Mouse (Mus musculus) embryonic facial prominence, embryonic 10.5 days (tissue): ENCODE data around the gene Hhatl. TPM values are rescaled to one million over a fixed set of nuclear protein-coding genes. Genes with fewer than 3 reads are reported as not detected.

Experiments
- DNase-seq: peaks from one replicate; pipeline ENCODE4 v3.0.0-alpha.2; 2017; ENCODE audit warnings: low spot score
- H3K27ac ChIP-seq: fragments of 300-500 bp; sonication (generic); replicated peaks from 2 replicates; pipeline ENCODE4 v1.5.1; 2016; ENCODE audit warnings: mild to moderate bottlenecking
- H3K27me3 ChIP-seq: fragments of 300-500 bp; sonication (generic); replicated peaks from 2 replicates; pipeline ENCODE4 v1.6.1; 2016; ENCODE audit warnings: low read depth, mild to moderate bottlenecking; ENCODE audit not compliant: poor library complexity, severe bottlenecking
- H3K36me3 ChIP-seq: fragments of 300-500 bp; sonication (generic); replicated peaks from 2 replicates; pipeline ENCODE4 v1.6.1; 2016; ENCODE audit warnings: mild to moderate bottlenecking, moderate library complexity
- H3K4me1 ChIP-seq: fragments of 300-500 bp; sonication (generic); 2 replicates; pipeline ENCODE4 v1.6.1; 2016
- H3K4me3 ChIP-seq: fragments of 300-500 bp; sonication (generic); 2 replicates; pipeline ENCODE4 v1.5.1; 2016; ENCODE audit warnings: mild to moderate bottlenecking, moderate library complexity
- H3K9me3 ChIP-seq: fragments of 300-500 bp; sonication (generic); 2 replicates; pipeline ENCODE4 v1.6.1; 2016; ENCODE audit warnings: mild to moderate bottlenecking
- WGBS: fragments of 180-500 bp; shearing (Covaris S2); methylation state at CpG from one replicate; pipeline ENCODE4 v1.1.7; 2016; 5-methylcytosine and 5-hydroxymethylcytosine counted together
- polyA plus RNA-seq: library from polyadenylated mRNA; unstranded; fragments of >200 nt; fragmentation: Nextera tagmentation; extraction: Ambion mirVana; gene quantifications from 2 replicates; pipeline ENCODE4 v1.2.1, GENCODE M21; 2016

Gene Hhatl
- polyA plus RNA-seq, 1 experiment from 2014 or later = not detected

DNA sequence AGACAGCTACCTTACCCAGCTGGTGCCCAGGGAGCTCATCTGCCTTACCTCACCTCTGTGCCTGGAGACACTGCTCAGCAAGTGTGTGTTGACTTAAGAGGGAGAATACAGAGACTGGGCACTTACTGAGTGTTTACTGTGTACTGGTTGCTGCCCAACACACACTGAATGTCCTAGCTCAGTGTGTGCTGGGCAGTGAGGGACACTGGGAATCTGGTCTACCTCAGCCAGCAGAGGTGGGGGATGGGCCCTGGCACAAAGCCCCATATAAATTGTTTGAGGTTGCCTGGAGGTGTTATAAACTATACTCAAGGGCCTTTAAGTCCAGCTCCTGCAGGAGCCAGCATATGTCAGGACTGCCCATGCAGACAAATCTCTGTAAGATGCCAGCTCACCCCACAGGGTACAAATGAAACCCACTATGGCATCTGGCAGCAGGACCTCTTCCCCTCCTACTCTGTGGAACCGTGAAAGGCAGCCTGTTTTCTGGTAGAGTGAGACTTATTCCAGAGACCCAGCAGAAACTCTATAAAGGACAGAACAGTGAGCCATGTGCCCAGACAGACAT, 2.7 kb upstream of the Hhatl start:
- WGBS = 60% methylated on average over 1 of the region's 1 CpGs
- Histone ChIP-seq H3K36me3 (no peaks in the 10 kb centered on the region), H3K4me3 (no peak overlapping the region), H3K27ac (no peak overlapping the region), H3K27me3 (no peaks in the 10 kb centered on the region; the same call in 1 of the 2 replicates), H3K9me3 (no peaks in the 10 kb centered on the region), H3K4me1 (peaks cover 35% of the 10 kb centered on the region)
- no peak for DNase-seq

DNA sequence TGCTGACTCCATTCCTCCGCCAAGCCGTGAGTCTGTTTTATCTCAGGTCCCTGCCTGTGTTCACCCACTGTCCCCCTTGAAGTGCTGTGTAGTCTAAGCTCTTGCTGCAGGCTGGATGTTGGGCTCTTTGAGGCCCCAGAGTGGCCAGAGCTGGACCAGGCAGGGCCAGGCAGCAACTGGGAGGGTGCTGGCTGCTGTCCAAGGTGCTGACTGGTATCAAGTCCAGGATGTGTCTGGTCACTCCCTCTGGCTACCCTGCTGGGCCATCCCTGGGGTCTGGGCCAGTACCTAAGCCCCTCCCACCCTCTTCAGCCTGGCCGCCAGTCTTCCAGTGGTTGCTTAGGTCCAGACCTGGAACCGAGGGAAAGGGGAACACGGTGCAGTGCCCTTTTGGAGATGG, 1.1 kb downstream of the Hhatl start:
- no peaks in the 10 kb centered on the region for H3K27me3 ChIP-seq
- peaks cover 15% of the 10 kb centered on the region for H3K4me1 ChIP-seq
- H3K9me3 ChIP-seq = no peaks in the 10 kb centered on the region
- 11% methylated on average over 5 of the region's 5 CpGs for WGBS
- peak; percentile 86 for DNase-seq
- no peaks in the 10 kb centered on the region for H3K36me3 ChIP-seq
- no peak overlapping the region for H3K4me3 ChIP-seq
- H3K27ac ChIP-seq = no peak overlapping the region

- no peak overlapping the region for H3K27ac ChIP-seq
- H3K4me1 ChIP-seq = peaks cover 5% of the 10 kb centered on the region
- no peak overlapping the region for H3K4me3 ChIP-seq
- no peaks in the 10 kb centered on the region for H3K9me3 ChIP-seq
- no peaks in the 10 kb centered on the region for H3K36me3 ChIP-seq
- DNase-seq = no peak
- WGBS = 79% methylated on average over 2 of the region's 2 CpGs
- no peaks in the 10 kb centered on the region for H3K27me3 ChIP-seq
Measured at GRCm38 (mm10) chr9:121786359-121786758, 5.9 kb downstream of the Hhatl start.

DNA sequence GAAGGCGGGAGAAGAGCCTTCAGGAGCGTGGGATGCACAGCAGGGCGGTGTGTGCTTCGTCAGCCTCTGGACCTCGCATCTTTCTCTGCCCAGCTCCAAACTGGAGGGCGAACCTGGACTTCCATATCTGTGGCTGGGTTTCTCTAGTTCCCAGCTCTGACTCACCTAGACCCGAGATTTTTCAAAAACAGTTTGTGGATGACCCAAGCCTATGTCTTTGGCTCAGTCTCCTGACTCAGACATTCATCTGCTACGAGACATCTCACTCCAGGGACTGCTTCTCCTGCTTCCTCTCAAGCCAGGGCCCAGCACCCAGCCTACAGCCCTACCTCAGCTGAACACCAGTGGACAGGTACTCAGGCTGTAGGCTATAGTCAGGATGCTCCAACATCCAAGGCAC, 7.0 kb downstream of the Hhatl start:
- H3K4me1 ChIP-seq = no peaks in the 10 kb centered on the region
- no peak overlapping the region for H3K27ac ChIP-seq
- DNase-seq = no peak
- peaks cover 6% of the 10 kb centered on the region; the same call in 1 of the 2 replicates for H3K27me3 ChIP-seq
- no peaks in the 10 kb centered on the region for H3K9me3 ChIP-seq
- H3K4me3 ChIP-seq = no peak overlapping the region
- WGBS = 88% methylated on average over 8 of the region's 8 CpGs
- H3K36me3 ChIP-seq = no peaks in the 10 kb centered on the region

GRCm38 (mm10) chr9:121784801-121785200, 7.5 kb downstream of the Hhatl start:
- Histone ChIP-seq H3K4me1 (no peaks in the 10 kb centered on the region), H3K27me3 (peaks cover 11% of the 10 kb centered on the region), H3K4me3 (no peak overlapping the region), H3K36me3 (no peaks in the 10 kb centered on the region), H3K27ac (no peak overlapping the region), H3K9me3 (no peaks in the 10 kb centered on the region)
- WGBS = 90% methylated on average over 12 of the region's 12 CpGs
- no peak for DNase-seq

DNA sequence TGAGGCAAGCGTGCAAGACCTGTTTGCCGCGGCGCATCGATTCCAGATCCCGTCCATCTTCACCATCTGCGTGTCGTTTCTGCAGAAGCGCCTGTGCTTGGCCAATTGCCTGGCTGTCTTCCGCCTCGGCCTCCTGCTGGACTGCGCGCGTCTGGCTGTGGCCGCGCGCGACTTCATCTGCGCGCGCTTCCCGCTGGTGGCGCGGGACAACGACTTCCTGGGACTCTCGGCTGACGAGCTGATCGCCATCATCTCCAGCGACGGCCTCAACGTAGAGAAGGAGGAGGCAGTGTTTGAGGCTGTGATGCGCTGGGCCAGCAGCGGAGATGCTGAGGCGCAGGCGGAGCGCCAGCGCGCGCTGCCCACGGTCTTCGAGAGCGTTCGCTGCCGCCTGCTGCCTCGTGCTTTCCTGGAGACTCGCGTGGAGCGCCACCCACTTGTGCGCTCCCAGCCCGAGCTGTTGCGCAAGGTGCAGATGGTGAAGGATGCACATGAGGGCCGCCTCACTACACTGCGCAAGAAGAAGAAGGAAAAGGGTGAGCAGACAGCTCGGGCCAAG, 14.2 kb downstream of the Hhatl start:
- 15% methylated on average over 54 of the region's 54 CpGs for WGBS
- Histone ChIP-seq H3K4me1 (peaks cover 13% of the 10 kb centered on the region), H3K9me3 (no peaks in the 10 kb centered on the region), H3K36me3 (no peaks in the 10 kb centered on the region), H3K27me3 (peaks cover 56% of the 10 kb centered on the region), H3K4me3 (peak overlapping the region; percentile 53), H3K27ac (no peak overlapping the region)
- DNase-seq = peak; percentile 53

DNA sequence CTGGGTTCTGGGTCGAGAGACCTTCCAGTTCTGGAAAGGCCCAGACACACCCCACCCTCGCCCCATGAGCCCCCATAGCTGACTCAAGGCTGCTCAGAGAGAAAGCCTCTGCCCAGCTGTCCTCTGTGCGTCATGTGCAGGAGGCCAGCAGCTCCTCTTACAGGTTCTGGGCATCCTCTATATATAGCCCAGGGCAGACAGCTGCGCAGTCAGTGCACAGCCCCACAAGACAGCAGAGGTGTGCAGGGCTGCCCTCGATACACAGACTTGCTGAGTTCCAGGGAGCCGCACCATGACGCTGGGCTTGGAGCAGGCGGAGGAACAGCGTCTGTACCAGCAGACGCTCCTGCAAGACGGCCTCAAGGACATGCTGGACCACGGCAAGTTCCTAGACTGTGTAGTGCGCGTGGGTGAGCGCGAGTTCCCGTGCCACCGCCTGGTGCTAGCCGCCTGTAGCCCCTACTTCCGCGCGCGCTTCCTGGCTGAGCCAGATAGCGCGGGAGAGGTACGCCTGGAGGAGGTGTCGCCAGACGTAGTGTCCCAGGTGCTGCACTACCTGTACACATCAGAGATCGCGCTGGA, 14.7 kb downstream of the Hhatl start, which contains the start of gene Klhl40:
TSS of gene Klhl40 (plus strand) at position 124 of the 582 bp plus-strand sequence.
- Histone ChIP-seq H3K27me3 (peaks cover 56% of the 10 kb centered on the region), H3K36me3 (no peaks in the 10 kb centered on the region), H3K4me1 (peaks cover 13% of the 10 kb centered on the region), H3K9me3 (no peaks in the 10 kb centered on the region), H3K27ac (no peak within 1 kb of the TSS), H3K4me3 (peak within 1 kb of the TSS; percentile 53)
- WGBS = 21% methylated on average over 30 of the region's 30 CpGs
- DNase-seq = no peak

DNA sequence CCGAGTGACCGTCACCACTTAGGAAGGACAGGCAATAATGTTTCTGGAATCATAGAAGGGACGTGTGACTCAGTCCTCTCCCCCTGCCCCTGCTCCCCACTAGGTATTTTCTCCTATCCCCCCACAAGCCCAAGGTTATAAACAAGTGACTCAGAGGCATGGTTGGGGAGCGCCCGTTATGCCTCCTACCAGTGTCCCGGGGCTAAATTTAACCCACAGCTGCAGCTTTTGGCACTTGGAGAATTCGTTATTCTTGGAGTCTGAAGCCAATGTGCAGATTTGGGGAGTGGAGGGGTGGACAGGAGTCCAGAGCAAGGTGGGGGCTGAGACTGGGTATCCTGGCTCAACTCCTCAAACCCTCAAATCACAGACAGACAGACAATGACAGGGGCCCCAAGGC, 15.8 kb downstream of the Hhatl start:
- 85% methylated on average over 7 of the region's 7 CpGs for WGBS
- H3K27me3 ChIP-seq = peaks cover 56% of the 10 kb centered on the region
- H3K4me3 ChIP-seq = no peak overlapping the region
- DNase-seq = no peak
- H3K27ac ChIP-seq = no peak overlapping the region
- H3K36me3 ChIP-seq = no peaks in the 10 kb centered on the region
- H3K4me1 ChIP-seq = peaks cover 13% of the 10 kb centered on the region
- no peaks in the 10 kb centered on the region for H3K9me3 ChIP-seq

GRCm38 (mm10) chr9:121775951-121776350, 16.4 kb downstream of the Hhatl start:
- peaks cover 56% of the 10 kb centered on the region for H3K27me3 ChIP-seq

DNA sequence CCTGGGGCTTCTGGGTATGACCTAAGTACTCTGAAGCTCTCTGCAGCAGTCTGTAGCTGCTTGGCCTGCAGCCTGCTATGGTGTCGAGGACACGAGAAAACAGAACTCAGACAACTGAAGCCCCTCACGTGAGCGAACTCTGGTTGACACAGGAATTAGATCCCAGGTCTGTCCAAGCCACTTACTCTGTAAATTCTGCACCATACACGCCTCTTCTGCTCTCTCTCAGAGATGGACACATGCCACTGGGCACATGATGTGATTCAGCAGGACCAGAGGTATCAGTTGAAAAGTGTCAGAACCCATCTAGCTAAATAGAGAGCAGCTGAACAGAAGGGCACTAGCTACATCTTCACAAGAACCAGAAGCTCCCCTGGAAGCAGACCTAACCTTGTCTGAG, 19.9 kb downstream of the Hhatl start:
- DNase-seq = no peak
- Histone ChIP-seq H3K4me1 (peaks cover 5% of the 10 kb centered on the region), H3K9me3 (no peaks in the 10 kb centered on the region), H3K4me3 (no peak overlapping the region), H3K27me3 (peaks cover 21% of the 10 kb centered on the region), H3K27ac (no peak overlapping the region), H3K36me3 (peaks cover 16% of the 10 kb centered on the region)
- 79% methylated on average over 5 of the region's 5 CpGs for WGBS

More at GRCm38 (mm10) chr9:121775951-121776350, 16.4 kb downstream of the Hhatl start:
- H3K36me3 ChIP-seq = no peaks in the 10 kb centered on the region
- no peak overlapping the region for H3K27ac ChIP-seq
- no peak overlapping the region for H3K4me3 ChIP-seq
- WGBS = 85% methylated on average over 10 of the region's 10 CpGs
- H3K9me3 ChIP-seq = no peaks in the 10 kb centered on the region
- H3K4me1 ChIP-seq = peaks cover 13% of the 10 kb centered on the region
- DNase-seq = no peak

DNA sequence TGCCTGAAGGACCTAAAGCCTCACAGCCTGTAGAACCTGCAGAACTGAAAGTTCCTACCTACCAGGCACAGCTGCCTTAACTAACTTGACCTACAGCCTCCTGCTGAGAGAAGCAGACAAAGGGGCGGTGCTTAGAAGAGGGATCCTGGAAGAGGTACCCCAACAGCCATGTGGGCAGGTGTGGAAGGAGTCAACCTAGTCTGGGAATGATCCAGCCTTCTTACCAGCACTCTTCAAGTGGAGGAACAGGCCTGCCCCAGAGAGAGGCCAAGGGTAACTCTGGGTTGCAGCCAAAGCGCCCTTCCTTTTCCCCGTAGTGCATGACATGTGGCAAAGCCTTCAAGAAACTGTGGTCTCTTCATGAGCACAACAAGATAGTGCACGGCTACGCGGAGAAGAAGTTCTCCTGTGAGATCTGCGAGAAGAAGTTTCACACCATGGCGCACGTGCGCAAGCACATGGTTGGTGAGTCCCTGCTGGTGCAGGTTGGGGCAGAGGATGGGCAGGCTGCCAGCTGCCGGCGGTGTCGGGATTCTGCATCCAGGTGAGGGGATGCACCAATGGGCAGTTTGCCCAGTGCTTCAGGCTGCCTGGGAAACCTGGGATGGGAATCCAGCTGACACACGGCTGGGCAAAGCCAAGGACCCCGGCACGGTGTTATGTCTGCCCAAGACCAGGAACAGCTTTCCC, 27.0 kb downstream of the Hhatl start:
- Histone ChIP-seq H3K9me3 (no peaks in the 10 kb centered on the region), H3K4me3 (no peak overlapping the region), H3K27me3 (no peaks in the 10 kb centered on the region), H3K27ac (0 out of 2 replicates have a peak overlapping the region, but pooled peaks have one; percentile 3), H3K36me3 (peaks cover 76% of the 10 kb centered on the region), H3K4me1 (peaks cover 33% of the 10 kb centered on the region)
- no peak for DNase-seq
- WGBS = 96% methylated on average over 16 of the region's 16 CpGs

DNA sequence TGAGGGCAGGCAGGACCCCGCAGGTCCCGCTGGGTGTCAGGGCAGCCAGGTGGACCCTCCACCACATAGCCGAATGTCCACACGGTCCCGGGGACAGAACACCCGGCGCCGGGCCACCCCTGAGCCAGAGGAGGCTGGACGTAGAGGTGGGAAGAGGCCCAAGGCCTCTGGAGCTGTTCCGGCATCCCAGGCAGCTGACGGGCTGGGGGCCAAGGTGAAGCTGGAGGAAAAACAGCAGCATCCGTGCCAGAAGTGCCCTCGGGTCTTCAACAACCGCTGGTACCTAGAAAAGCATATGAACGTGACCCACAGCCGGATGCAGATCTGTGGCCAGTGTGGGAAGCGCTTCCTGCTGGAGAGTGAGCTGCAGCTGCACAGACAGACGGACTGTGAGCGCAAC, 28.6 kb downstream of the Hhatl start:
- Histone ChIP-seq H3K4me3 (no peak overlapping the region), H3K27me3 (no peaks in the 10 kb centered on the region), H3K27ac (no peak overlapping the region), H3K36me3 (peaks cover 72% of the 10 kb centered on the region), H3K9me3 (no peaks in the 10 kb centered on the region), H3K4me1 (peaks cover 45% of the 10 kb centered on the region)
- 87% methylated on average over 19 of the region's 19 CpGs for WGBS
- no peak for DNase-seq
